Mouse (Mus musculus) liver, embryonic 11.5 days (tissue): ENCODE data around the gene Cops4. TPM values are rescaled to one million over a fixed set of nuclear protein-coding genes. Genes with fewer than 3 reads are reported as not detected.

ENCODE experiments used
- ATAC-seq: fragments of 200-750 bp; cut with Nextera tagmentation; replicated peaks from 2 replicates; pipeline ENCODE4 v1.8.0; 2017; ENCODE audit warnings: moderate number of reproducible peaks, mild to moderate bottlenecking, moderate TSS enrichment, moderate library complexity; ENCODE audit not compliant: low FRiP score
- DNase-seq: peaks from one replicate; pipeline ENCODE4 v3.0.0-alpha.2; 2017; ENCODE audit warnings: low spot score
- H3K27ac ChIP-seq: fragments of 300-500 bp; sonication (generic); 2 replicates; pipeline ENCODE4 v1.5.1; 2014; ENCODE audit warnings: mild to moderate bottlenecking, low read depth, low read length, control low read depth
- H3K27me3 ChIP-seq: fragments of 300-500 bp; sonication (generic); replicated peaks from 2 replicates; pipeline ENCODE4 v1.6.1; 2014; ENCODE audit warnings: low read length, mixed read lengths; ENCODE audit not compliant: control insufficient read depth, insufficient read depth
- H3K36me3 ChIP-seq: fragments of 300-500 bp; sonication (generic); 2 replicates; pipeline ENCODE4 v1.6.1; 2014; ENCODE audit warnings: mild to moderate bottlenecking, low read length, moderate library complexity, mixed read lengths; ENCODE audit not compliant: control insufficient read depth, insufficient read depth
- H3K4me1 ChIP-seq: fragments of 300-500 bp; sonication (generic); replicated peaks from 2 replicates; pipeline ENCODE4 v1.6.1; 2014; ENCODE audit warnings: low read length, mixed read lengths; ENCODE audit not compliant: control insufficient read depth, insufficient read depth
- H3K4me2 ChIP-seq: fragments of 300-500 bp; sonication (generic); 2 replicates; pipeline ENCODE4 v1.6.1; 2014; ENCODE audit warnings: mild to moderate bottlenecking, control low read depth, moderate library complexity
- H3K4me3 ChIP-seq: fragments of 300-500 bp; sonication (generic); 2 replicates; pipeline ENCODE4 v1.5.1; 2014; ENCODE audit warnings: low read depth, low read length, control low read depth
- H3K9ac ChIP-seq: fragments of 300-500 bp; sonication (generic); 2 replicates; pipeline ENCODE4 v1.6.1; 2014; ENCODE audit warnings: low read depth, low read length, control low read depth
- H3K9me3 ChIP-seq: fragments of 300-500 bp; sonication (generic); 2 replicates; pipeline ENCODE4 v1.6.1; 2016; ENCODE audit warnings: low read length, inconsistent platforms, mixed read lengths; ENCODE audit not compliant: control insufficient read depth
- WGBS: fragments of 180-500 bp; shearing (Covaris S2); extraction: QIAGEN DNeasy Blood & Tissue Kit; methylation state at CpG from one replicate; pipeline ENCODE4 v1.1.7; 2014; 5-methylcytosine and 5-hydroxymethylcytosine counted together
- polyA plus RNA-seq: library from polyadenylated mRNA; unstranded; fragments of >200 nt; fragmentation: Nextera tagmentation; extraction: Ambion mirVana; gene quantifications from 2 replicates; pipeline ENCODE4 v1.2.1, GENCODE M21; 2014

Cops4 gene
- polyA plus RNA-seq, 1 experiment from 2014 or later: 166 TPM

GRCm38 (mm10) chr5:100574771-100575170 is 56.7 kb downstream of the Cops4 start:
- no peak overlapping the region for H3K27ac ChIP-seq
- 64% methylated on average over 1 of the region's 1 CpGs for WGBS
- no peak for ATAC-seq
- no peak overlapping the region for H3K4me3 ChIP-seq
- no peaks in the 10 kb centered on the region for H3K9me3 ChIP-seq
- no peaks in the 10 kb centered on the region for H3K36me3 ChIP-seq
- H3K27me3 ChIP-seq: no peaks in the 10 kb centered on the region
- H3K4me2 ChIP-seq: no peak overlapping the region
- H3K9ac ChIP-seq: no peak overlapping the region
- peaks cover 12% of the 10 kb centered on the region for H3K4me1 ChIP-seq
- no peak for DNase-seq

- 80% methylated on average over 5 of the region's 5 CpGs for WGBS
- ATAC-seq: no peak
- Histone ChIP-seq H3K27me3 (no peaks in the 10 kb centered on the region), H3K4me1 (no peaks in the 10 kb centered on the region), H3K27ac (no peak overlapping the region), H3K4me3 (no peak overlapping the region), H3K9me3 (no peaks in the 10 kb centered on the region), H3K36me3 (no peaks in the 10 kb centered on the region), H3K9ac (no peak overlapping the region), H3K4me2 (no peak overlapping the region)
- no peak for DNase-seq
These were observed 60.8 kb downstream of the Cops4 start for GRCm38 (mm10) chr5:100578863-100579411.

GRCm38 (mm10) chr5:100581622-100582434 is 63.7 kb downstream of the Cops4 start:
- ATAC-seq (no peak), DNase-seq (no peak)
- Histone ChIP-seq H3K9me3 (no peaks in the 10 kb centered on the region), H3K4me2 (no peak overlapping the region), H3K4me1 (no peaks in the 10 kb centered on the region), H3K36me3 (no peaks in the 10 kb centered on the region), H3K27me3 (no peaks in the 10 kb centered on the region), H3K4me3 (no peak overlapping the region), H3K9ac (no peak overlapping the region), H3K27ac (no peak overlapping the region)
- WGBS: 59% methylated on average over 11 of the region's 11 CpGs

- Histone ChIP-seq H3K27ac (no peak overlapping the region), H3K36me3 (no peaks in the 10 kb centered on the region), H3K27me3 (no peaks in the 10 kb centered on the region), H3K9ac (no peak overlapping the region), H3K4me2 (no peak overlapping the region), H3K4me1 (no peaks in the 10 kb centered on the region), H3K9me3 (no peaks in the 10 kb centered on the region), H3K4me3 (no peak overlapping the region)
- WGBS: 71% methylated on average over 5 of the region's 5 CpGs
- no peak for DNase-seq
- no peak for ATAC-seq
These were observed 64.3 kb downstream of the Cops4 start for GRCm38 (mm10) chr5:100582435-100582826.

GRCm38 (mm10) chr5:100583066-100583465 is 65.0 kb downstream of the Cops4 start:
- H3K4me1 ChIP-seq: no peaks in the 10 kb centered on the region
- H3K9ac ChIP-seq: no peak overlapping the region
- no peak overlapping the region for H3K4me3 ChIP-seq
- H3K36me3 ChIP-seq: no peaks in the 10 kb centered on the region
- ATAC-seq: 0 out of 2 replicates have a peak, but pooled peaks have one; percentile 31
- no peaks in the 10 kb centered on the region for H3K27me3 ChIP-seq
- no peak overlapping the region for H3K27ac ChIP-seq
- H3K4me2 ChIP-seq: no peak overlapping the region
- no peak for DNase-seq
- no peaks in the 10 kb centered on the region for H3K9me3 ChIP-seq
- WGBS: 74% methylated on average over 7 of the region's 7 CpGs

GRCm38 (mm10) chr5:100585206-100585644 is 67.1 kb downstream of the Cops4 start:
- Histone ChIP-seq H3K36me3 (no peaks in the 10 kb centered on the region), H3K9ac (no peak overlapping the region), H3K27ac (no peak overlapping the region), H3K27me3 (no peaks in the 10 kb centered on the region), H3K4me1 (no peaks in the 10 kb centered on the region), H3K4me2 (no peak overlapping the region), H3K9me3 (no peaks in the 10 kb centered on the region), H3K4me3 (no peak overlapping the region)
- no peak for ATAC-seq
- no peak for DNase-seq
- WGBS: 69% methylated on average over 8 of the region's 8 CpGs

GRCm38 (mm10) chr5:100585657-100586056 is 67.5 kb downstream of the Cops4 start:
- no peaks in the 10 kb centered on the region for H3K36me3 ChIP-seq
- no peak overlapping the region for H3K27ac ChIP-seq
- no peak overlapping the region for H3K9ac ChIP-seq
- H3K4me3 ChIP-seq: no peak overlapping the region
- H3K4me1 ChIP-seq: no peaks in the 10 kb centered on the region
- ATAC-seq (no peak), DNase-seq (no peak)
- no peaks in the 10 kb centered on the region for H3K9me3 ChIP-seq
- H3K27me3 ChIP-seq: no peaks in the 10 kb centered on the region
- no peak overlapping the region for H3K4me2 ChIP-seq
- WGBS: 82% methylated on average over 3 of the region's 3 CpGs

GRCm38 (mm10) chr5:100587136-100587535 is 69.0 kb downstream of the Cops4 start:
- H3K4me3 ChIP-seq: no peak overlapping the region
- no peak for ATAC-seq
- no peak overlapping the region for H3K9ac ChIP-seq
- H3K36me3 ChIP-seq: no peaks in the 10 kb centered on the region
- no peaks in the 10 kb centered on the region for H3K4me1 ChIP-seq
- DNase-seq: no peak
- no peaks in the 10 kb centered on the region for H3K27me3 ChIP-seq
- H3K27ac ChIP-seq: no peak overlapping the region
- WGBS: 83% methylated on average over 7 of the region's 7 CpGs
- no peak overlapping the region for H3K4me2 ChIP-seq
- no peaks in the 10 kb centered on the region for H3K9me3 ChIP-seq

- H3K27me3 ChIP-seq: no peaks in the 10 kb centered on the region
- H3K9me3 ChIP-seq: no peaks in the 10 kb centered on the region
- no peaks in the 10 kb centered on the region for H3K4me1 ChIP-seq
- no peak overlapping the region for H3K4me3 ChIP-seq
- ATAC-seq: no peak
- H3K4me2 ChIP-seq: no peak overlapping the region
- H3K9ac ChIP-seq: no peak overlapping the region
- no peaks in the 10 kb centered on the region for H3K36me3 ChIP-seq
- H3K27ac ChIP-seq: no peak overlapping the region
- WGBS: 36% methylated on average over 2 of the region's 2 CpGs
- DNase-seq: no peak
These were observed 69.5 kb downstream of the Cops4 start for GRCm38 (mm10) chr5:100587626-100588025.
